Mouse (Mus musculus): ENCODE data around the gene Borcs7. TPM values are rescaled to one million over a fixed set of nuclear protein-coding genes. Genes with fewer than 3 reads are reported as not detected.

Borcs7 gene
- polyA plus RNA-seq, 1 experiment from 2014 or later: 5.0 TPM

GRCm38 (mm10) chr19:46699011-46699481 is 9.3 kb downstream of the Borcs7 start:
- no peak overlapping the region for H3K27ac ChIP-seq (ENCODE audit: low read length)
- H3K9ac ChIP-seq (ENCODE audit: low read depth, low read length): no peak overlapping the region
- 50% methylated on average over 10 of the region's 10 CpGs for WGBS (ENCODE audit: insufficient replicate concordance)
- no peaks in the 10 kb centered on the region for H3K36me3 ChIP-seq (ENCODE audit: control insufficient read depth, insufficient read depth)
- H3K4me1 ChIP-seq (ENCODE audit: control insufficient read depth, low read depth, low read length): no peaks in the 10 kb centered on the region; the same call in 1 of the 2 replicates
- H3K4me2 ChIP-seq (ENCODE audit: low read depth, low read length): no peak overlapping the region
- H3K4me3 ChIP-seq (ENCODE audit: low read depth, low read length): no peak overlapping the region
- ATAC-seq (ENCODE audit: low read depth): no peak
- no peaks in the 10 kb centered on the region for H3K9me3 ChIP-seq (replicated peaks; ENCODE audit: control insufficient read depth, low read length)
- no peaks in the 10 kb centered on the region for H3K27me3 ChIP-seq (ENCODE audit: control insufficient read depth, insufficient read depth, low read depth, low read length)

- no peak for ATAC-seq (ENCODE audit: low read depth)
- no peaks in the 10 kb centered on the region for H3K9me3 ChIP-seq (replicated peaks; ENCODE audit: control insufficient read depth, low read length)
- 73% methylated on average over 9 of the region's 9 CpGs for WGBS (ENCODE audit: insufficient replicate concordance)
Measured at GRCm38 (mm10) chr19:46701156-46701555, 11.4 kb downstream of the Borcs7 start.

GRCm38 (mm10) chr19:46705779-46706495 is 16.2 kb downstream of the Borcs7 start:
- WGBS (ENCODE audit: insufficient replicate concordance): 18% methylated on average over 7 of the region's 7 CpGs
- H3K27ac ChIP-seq (ENCODE audit: low read length): no peak overlapping the region
- no peak overlapping the region for H3K9ac ChIP-seq (ENCODE audit: low read depth, low read length)
- no peak overlapping the region for H3K4me3 ChIP-seq (ENCODE audit: low read depth, low read length)
- peaks cover 11% of the 10 kb centered on the region for H3K4me1 ChIP-seq (ENCODE audit: control insufficient read depth, low read depth, low read length)
- no peaks in the 10 kb centered on the region for H3K36me3 ChIP-seq (ENCODE audit: control insufficient read depth, insufficient read depth)
- H3K4me2 ChIP-seq (ENCODE audit: low read depth, low read length): no peak overlapping the region
- no peaks in the 10 kb centered on the region for H3K27me3 ChIP-seq (ENCODE audit: control insufficient read depth, insufficient read depth, low read depth, low read length)
- H3K9me3 ChIP-seq (replicated peaks; ENCODE audit: control insufficient read depth, low read length): no peaks in the 10 kb centered on the region
- no peak for ATAC-seq (ENCODE audit: low read depth)

More at GRCm38 (mm10) chr19:46701156-46701555, 11.4 kb downstream of the Borcs7 start:
- Histone ChIP-seq H3K36me3 (ENCODE audit: control insufficient read depth, insufficient read depth) (no peaks in the 10 kb centered on the region), H3K4me1 (ENCODE audit: control insufficient read depth, low read depth, low read length) (no peaks in the 10 kb centered on the region; the same call in 1 of the 2 replicates), H3K9ac (ENCODE audit: low read depth, low read length) (no peak overlapping the region), H3K27me3 (ENCODE audit: control insufficient read depth, insufficient read depth, low read depth, low read length) (no peaks in the 10 kb centered on the region), H3K4me2 (ENCODE audit: low read depth, low read length) (no peak overlapping the region), H3K4me3 (ENCODE audit: low read depth, low read length) (no peak overlapping the region), H3K27ac (ENCODE audit: low read length) (no peak overlapping the region)

GRCm38 (mm10) chr19:46706540-46707295 is 17.0 kb downstream of the Borcs7 start:
- no peaks in the 10 kb centered on the region for H3K27me3 ChIP-seq (ENCODE audit: control insufficient read depth, insufficient read depth, low read depth, low read length)
- H3K4me1 ChIP-seq (ENCODE audit: control insufficient read depth, low read depth, low read length): peaks cover 11% of the 10 kb centered on the region
- no peak overlapping the region; the same call in 1 of the 2 replicates for H3K9ac ChIP-seq (ENCODE audit: low read depth, low read length)
- no peak overlapping the region for H3K27ac ChIP-seq (ENCODE audit: low read length)
- H3K4me3 ChIP-seq (ENCODE audit: low read depth, low read length): peak overlapping the region; percentile 63
- 39% methylated on average over 9 of the region's 9 CpGs for WGBS (ENCODE audit: insufficient replicate concordance)
- no peak for ATAC-seq (ENCODE audit: low read depth)
- no peaks in the 10 kb centered on the region for H3K36me3 ChIP-seq (ENCODE audit: control insufficient read depth, insufficient read depth)
- no peaks in the 10 kb centered on the region for H3K9me3 ChIP-seq (replicated peaks; ENCODE audit: control insufficient read depth, low read length)
- peak overlapping the region; percentile 75 for H3K4me2 ChIP-seq (ENCODE audit: low read depth, low read length)

- ATAC-seq (ENCODE audit: low read depth): peak; percentile 77
Measured at GRCm38 (mm10) chr19:46707296-46708151, 17.8 kb downstream of the Borcs7 start, which contains the start of gene As3mt. TSS of gene As3mt (plus strand) at chr19:46707458.

GRCm38 (mm10) chr19:46710614-46711013 is 20.9 kb downstream of the Borcs7 start:
- H3K27ac ChIP-seq (ENCODE audit: low read length): no peak overlapping the region
- H3K4me3 ChIP-seq (ENCODE audit: low read depth, low read length): no peak overlapping the region
- H3K9ac ChIP-seq (ENCODE audit: low read depth, low read length): no peak overlapping the region
- no peak for ATAC-seq (ENCODE audit: low read depth)
- H3K36me3 ChIP-seq (ENCODE audit: control insufficient read depth, insufficient read depth): no peaks in the 10 kb centered on the region
- peaks cover 11% of the 10 kb centered on the region for H3K4me1 ChIP-seq (ENCODE audit: control insufficient read depth, low read depth, low read length)
- WGBS (ENCODE audit: insufficient replicate concordance): 65% methylated on average over 4 of the region's 4 CpGs
- H3K4me2 ChIP-seq (ENCODE audit: low read depth, low read length): no peak overlapping the region
- no peaks in the 10 kb centered on the region for H3K9me3 ChIP-seq (replicated peaks; ENCODE audit: control insufficient read depth, low read length)
- no peaks in the 10 kb centered on the region for H3K27me3 ChIP-seq (ENCODE audit: control insufficient read depth, insufficient read depth, low read depth, low read length)

More at GRCm38 (mm10) chr19:46707296-46708151, 17.8 kb downstream of the Borcs7 start, which contains the start of gene As3mt:
- H3K27ac ChIP-seq (ENCODE audit: low read length): peak within 1 kb of the TSS; percentile 40
- H3K9ac ChIP-seq (ENCODE audit: low read depth, low read length): peak within 1 kb of the TSS; percentile 57
- no peaks in the 10 kb centered on the region for H3K36me3 ChIP-seq (ENCODE audit: control insufficient read depth, insufficient read depth)
- no peaks in the 10 kb centered on the region for H3K9me3 ChIP-seq (replicated peaks; ENCODE audit: control insufficient read depth, low read length)
- peak within 1 kb of the TSS; percentile 75 for H3K4me2 ChIP-seq (ENCODE audit: low read depth, low read length)
- no peaks in the 10 kb centered on the region for H3K27me3 ChIP-seq (ENCODE audit: control insufficient read depth, insufficient read depth, low read depth, low read length)
- peak within 1 kb of the TSS; percentile 63 for H3K4me3 ChIP-seq (ENCODE audit: low read depth, low read length)
- WGBS (ENCODE audit: insufficient replicate concordance): 10% methylated on average over 31 of the region's 31 CpGs
- peaks cover 11% of the 10 kb centered on the region for H3K4me1 ChIP-seq (ENCODE audit: control insufficient read depth, low read depth, low read length)

- no peaks in the 10 kb centered on the region for H3K4me1 ChIP-seq (ENCODE audit: control insufficient read depth, low read depth, low read length)
- H3K36me3 ChIP-seq (ENCODE audit: control insufficient read depth, insufficient read depth): peaks cover 5% of the 10 kb centered on the region; the same call in 1 of the 2 replicates
- H3K27me3 ChIP-seq (ENCODE audit: control insufficient read depth, insufficient read depth, low read depth, low read length): no peaks in the 10 kb centered on the region
- no peak overlapping the region for H3K9ac ChIP-seq (ENCODE audit: low read depth, low read length)
- peaks cover 3% of the 10 kb centered on the region; the same call in 1 of the 2 replicates for H3K9me3 ChIP-seq (replicated peaks; ENCODE audit: control insufficient read depth, low read length)
- 68% methylated on average over 8 of the region's 8 CpGs for WGBS (ENCODE audit: insufficient replicate concordance)
- no peak overlapping the region for H3K27ac ChIP-seq (ENCODE audit: low read length)
- no peak overlapping the region for H3K4me3 ChIP-seq (ENCODE audit: low read depth, low read length)
- ATAC-seq (ENCODE audit: low read depth): no peak
- no peak overlapping the region for H3K4me2 ChIP-seq (ENCODE audit: low read depth, low read length)
Measured at GRCm38 (mm10) chr19:46714234-46714633, 24.5 kb downstream of the Borcs7 start.

GRCm38 (mm10) chr19:46715016-46715415 is 25.3 kb downstream of the Borcs7 start:
- WGBS (ENCODE audit: insufficient replicate concordance): 67% methylated on average over 8 of the region's 8 CpGs

More at GRCm38 (mm10) chr19:46715016-46715415, 25.3 kb downstream of the Borcs7 start:
- Histone ChIP-seq H3K9me3 (replicated peaks; ENCODE audit: control insufficient read depth, low read length) (peaks cover 3% of the 10 kb centered on the region; the same call in 1 of the 2 replicates), H3K4me1 (ENCODE audit: control insufficient read depth, low read depth, low read length) (no peaks in the 10 kb centered on the region), H3K4me3 (ENCODE audit: low read depth, low read length) (no peak overlapping the region), H3K36me3 (ENCODE audit: control insufficient read depth, insufficient read depth) (peaks cover 5% of the 10 kb centered on the region; the same call in 1 of the 2 replicates), H3K27me3 (ENCODE audit: control insufficient read depth, insufficient read depth, low read depth, low read length) (no peaks in the 10 kb centered on the region), H3K9ac (ENCODE audit: low read depth, low read length) (no peak overlapping the region), H3K4me2 (ENCODE audit: low read depth, low read length) (no peak overlapping the region), H3K27ac (ENCODE audit: low read length) (no peak overlapping the region)
- ATAC-seq (ENCODE audit: low read depth): no peak

Data from liver, embryonic 16.5 days (tissue).